Mouse (Mus musculus): ENCODE measurements around the gene Bmf. TPM values are rescaled to one million over a fixed set of nuclear protein-coding genes. Genes with fewer than 3 reads are reported as not detected.

The Bmf gene
- polyA plus RNA-seq (2016; fragmentation: Nextera tagmentation; extraction: Ambion mirVana): 2.1 and 4.1 TPM in 2 replicates

DNA sequence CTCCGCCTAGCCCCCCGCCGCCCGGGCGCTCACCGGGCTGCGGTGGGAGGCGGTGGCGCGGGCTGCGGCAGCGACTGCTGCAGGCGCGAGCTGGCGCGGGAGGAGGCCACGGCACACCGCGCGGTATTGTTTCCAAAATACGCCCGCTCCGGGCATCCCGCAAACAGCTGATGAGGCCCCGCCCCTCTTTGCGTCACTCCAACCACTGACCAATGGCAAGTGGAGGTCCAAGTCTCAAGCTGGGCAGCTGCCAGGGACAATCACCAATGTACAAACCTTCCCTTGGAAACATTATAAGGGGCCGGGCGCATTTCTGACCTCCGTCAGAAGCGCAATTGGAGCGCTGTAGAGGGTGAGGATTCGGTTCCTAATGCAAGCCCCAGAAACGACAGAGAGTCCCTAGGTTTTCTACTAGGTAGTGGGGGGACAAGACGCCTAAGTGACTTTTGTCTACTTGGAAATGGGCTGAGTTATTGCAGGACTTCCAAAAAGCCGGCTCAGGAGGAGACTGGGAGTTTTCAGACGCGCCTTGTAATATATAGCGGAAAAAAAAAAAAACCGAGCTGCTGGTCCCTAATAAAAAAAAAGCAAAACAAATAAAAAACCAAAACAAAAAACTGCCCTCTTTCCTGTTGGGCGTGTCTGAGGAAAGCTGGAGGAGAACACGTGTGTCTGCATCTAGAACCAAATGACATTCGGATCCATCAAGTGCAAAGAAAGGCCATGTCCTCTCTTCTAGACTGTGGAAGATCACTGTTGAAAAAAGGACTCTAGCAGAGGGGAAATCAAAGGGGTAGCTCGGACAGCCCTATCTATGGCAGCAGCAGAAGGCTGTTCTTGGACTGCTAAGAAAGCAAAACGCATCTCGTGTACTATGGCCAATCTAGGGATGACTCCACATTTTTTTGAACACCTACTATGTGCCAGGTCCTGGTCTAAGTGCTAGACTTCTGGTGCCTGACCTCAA, at the start of gene Bmf:
Bmf (minus strand) TSS at position 181 of the 967 bp plus-strand sequence.
- Histone ChIP-seq H3K9ac (replicated peaks) (peak within 1 kb of the TSS; percentile 83), H3K27ac (replicated peaks) (0 out of 2 replicates have a peak within 1 kb of the TSS, but pooled peaks have one; percentile 20), H3K9me3 (no peaks in the 10 kb centered on the region), H3K36me3 (no peaks in the 10 kb centered on the region), H3K4me3 (peak within 1 kb of the TSS; percentile 83), H3K4me2 (replicated peaks) (peak within 1 kb of the TSS; percentile 94), H3K27me3 (peaks cover 34% of the 10 kb centered on the region), H3K4me1 (peaks cover 50% of the 10 kb centered on the region)
- 2% methylated on average over 45 of the region's 45 CpGs for WGBS
- peak; percentile 91 for ATAC-seq (ENCODE audit: low FRiP score, low read depth)

DNA sequence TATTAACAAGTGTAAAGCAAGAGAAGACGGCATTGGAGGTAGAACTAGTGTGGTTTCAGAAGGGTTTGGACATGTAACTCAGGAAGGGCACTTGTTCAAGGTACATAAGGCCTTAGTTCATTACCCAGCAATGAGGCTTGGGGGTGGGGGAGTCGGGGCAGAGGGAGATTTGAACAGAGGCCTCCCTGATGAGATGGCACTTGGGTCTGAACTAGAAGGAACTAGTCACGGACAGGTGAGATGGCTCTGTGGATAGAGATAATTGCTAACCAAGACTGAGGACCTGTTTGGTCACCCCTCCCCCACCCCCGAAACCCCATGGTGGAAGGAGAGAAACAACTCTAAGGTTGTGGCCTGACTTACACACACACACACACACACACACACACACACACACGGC, 49.6 kb upstream of the Bmf start:
- 37% methylated on average over 4 of the region's 5 CpGs for WGBS
- Histone ChIP-seq H3K4me2 (replicated peaks) (peak overlapping the region; percentile 77), H3K4me1 (peaks cover 25% of the 10 kb centered on the region), H3K27me3 (no peaks in the 10 kb centered on the region), H3K4me3 (peak overlapping the region; percentile 71), H3K9ac (replicated peaks) (peak overlapping the region; percentile 76), H3K36me3 (peaks cover 36% of the 10 kb centered on the region), H3K9me3 (no peaks in the 10 kb centered on the region), H3K27ac (replicated peaks) (no peak overlapping the region)
- ATAC-seq (ENCODE audit: low FRiP score, low read depth): no peak

DNA sequence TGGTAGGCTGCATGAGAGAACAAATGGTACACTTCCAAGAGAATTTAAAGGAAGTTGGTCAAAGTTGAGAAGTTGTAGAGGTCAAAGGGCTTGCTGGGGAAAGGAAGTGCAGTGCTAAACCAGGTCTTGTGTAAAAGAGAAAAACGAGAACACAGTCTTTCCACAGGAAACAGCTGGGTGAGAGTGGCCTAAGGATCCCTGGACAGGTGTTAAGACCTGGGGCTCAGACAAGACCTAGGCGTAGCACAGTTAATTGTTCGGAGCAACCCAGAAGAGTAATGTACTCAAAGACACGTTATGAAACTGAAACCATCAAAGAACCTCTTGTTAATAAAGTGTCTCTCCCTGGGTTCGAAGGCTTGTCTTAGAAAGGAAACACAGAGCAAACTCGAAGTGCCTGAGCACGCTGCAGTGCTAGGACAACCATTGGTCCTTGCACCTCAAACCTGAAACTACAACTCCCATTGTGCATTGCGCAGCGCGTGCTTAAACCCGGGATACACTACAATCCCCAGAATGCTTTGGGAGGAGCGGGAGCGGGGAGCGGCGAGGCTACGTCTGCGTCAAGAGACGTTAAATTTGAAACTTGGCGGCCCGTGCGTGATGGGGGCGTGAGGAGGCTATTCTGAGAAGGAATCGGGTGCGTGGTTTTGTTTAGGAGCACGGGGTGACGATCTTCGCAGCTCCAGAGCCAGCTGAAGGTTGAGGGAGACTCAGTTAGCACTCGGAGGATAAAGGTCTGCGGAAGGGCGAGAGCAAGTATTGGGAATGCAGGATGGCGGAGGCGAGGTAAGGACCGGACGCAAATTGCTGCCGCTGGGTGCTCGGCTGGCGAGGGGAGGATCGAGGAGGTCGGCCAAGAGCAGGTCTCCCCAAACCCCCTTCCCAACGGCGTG, 48.4 kb upstream of the Bmf start, which contains the start of gene Bub1b:
Bub1b (plus strand) TSS at position 539 of the 896 bp plus-strand sequence.
- peaks cover 25% of the 10 kb centered on the region for H3K4me1 ChIP-seq
- H3K27me3 ChIP-seq: no peaks in the 10 kb centered on the region
- H3K9ac ChIP-seq (replicated peaks): peak within 1 kb of the TSS; percentile 76
- H3K4me3 ChIP-seq: peak within 1 kb of the TSS; percentile 71
- H3K4me2 ChIP-seq (replicated peaks): peak within 1 kb of the TSS; percentile 77
- no peak within 1 kb of the TSS for H3K27ac ChIP-seq (replicated peaks)
- WGBS: 6% methylated on average over 41 of the region's 41 CpGs
- no peaks in the 10 kb centered on the region for H3K9me3 ChIP-seq
- peaks cover 24% of the 10 kb centered on the region for H3K36me3 ChIP-seq
- ATAC-seq (ENCODE audit: low FRiP score, low read depth): peak; percentile 99

DNA sequence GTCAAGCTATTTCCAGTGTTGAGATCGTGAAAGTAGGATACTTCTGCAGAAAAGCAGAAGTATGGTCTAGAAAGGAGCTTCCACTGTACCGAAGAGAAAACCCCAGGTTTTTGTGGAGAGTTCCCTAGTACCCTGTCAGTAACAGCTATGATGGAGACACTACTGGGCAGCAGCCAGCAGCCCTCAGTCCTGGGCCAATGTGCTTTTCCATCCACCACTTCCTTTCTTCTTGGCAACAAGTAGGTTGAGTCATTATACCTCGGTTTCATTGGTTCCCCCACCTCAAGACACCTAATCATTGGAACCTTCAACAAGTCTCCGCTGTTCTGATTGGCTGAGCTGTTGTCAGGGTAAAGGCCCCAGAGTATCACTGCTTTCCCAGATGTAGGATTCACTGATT, 41.6 kb upstream of the Bmf start:
- Histone ChIP-seq H3K4me2 (replicated peaks) (no peak overlapping the region), H3K27me3 (no peaks in the 10 kb centered on the region), H3K36me3 (no peaks in the 10 kb centered on the region), H3K27ac (replicated peaks) (no peak overlapping the region), H3K4me1 (no peaks in the 10 kb centered on the region), H3K9me3 (no peaks in the 10 kb centered on the region), H3K4me3 (no peak overlapping the region), H3K9ac (replicated peaks) (no peak overlapping the region)
- WGBS: 90% methylated on average over 4 of the region's 4 CpGs
- no peak for ATAC-seq (ENCODE audit: low FRiP score, low read depth)

DNA sequence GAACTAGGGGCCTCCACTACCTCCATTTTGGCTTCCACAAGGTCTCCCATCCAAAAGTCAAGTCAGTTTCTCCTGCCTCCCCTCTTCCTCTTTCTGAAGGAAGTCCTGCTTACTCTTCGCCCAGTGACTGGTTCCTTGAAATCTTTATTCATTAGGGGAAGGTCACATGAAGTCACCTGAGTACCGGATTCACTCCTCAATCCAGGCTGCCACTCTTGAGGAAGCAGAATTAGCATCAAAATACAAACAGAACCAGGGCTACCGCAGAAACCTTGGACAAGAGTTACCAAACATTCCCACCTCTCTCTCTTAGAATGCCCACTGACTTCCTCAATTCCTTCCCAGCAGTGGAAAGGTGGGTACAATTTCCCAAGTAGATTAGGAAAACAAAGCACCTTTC, 38.2 kb upstream of the Bmf start:
- no peaks in the 10 kb centered on the region for H3K27me3 ChIP-seq
- no peaks in the 10 kb centered on the region for H3K9me3 ChIP-seq
- no peak overlapping the region for H3K27ac ChIP-seq (replicated peaks)
- 65% methylated on average over 3 of the region's 3 CpGs for WGBS
- H3K9ac ChIP-seq (replicated peaks): no peak overlapping the region
- no peak for ATAC-seq (ENCODE audit: low FRiP score, low read depth)
- no peaks in the 10 kb centered on the region for H3K4me1 ChIP-seq
- no peak overlapping the region for H3K4me2 ChIP-seq (replicated peaks)
- no peak overlapping the region for H3K4me3 ChIP-seq
- H3K36me3 ChIP-seq: no peaks in the 10 kb centered on the region

DNA sequence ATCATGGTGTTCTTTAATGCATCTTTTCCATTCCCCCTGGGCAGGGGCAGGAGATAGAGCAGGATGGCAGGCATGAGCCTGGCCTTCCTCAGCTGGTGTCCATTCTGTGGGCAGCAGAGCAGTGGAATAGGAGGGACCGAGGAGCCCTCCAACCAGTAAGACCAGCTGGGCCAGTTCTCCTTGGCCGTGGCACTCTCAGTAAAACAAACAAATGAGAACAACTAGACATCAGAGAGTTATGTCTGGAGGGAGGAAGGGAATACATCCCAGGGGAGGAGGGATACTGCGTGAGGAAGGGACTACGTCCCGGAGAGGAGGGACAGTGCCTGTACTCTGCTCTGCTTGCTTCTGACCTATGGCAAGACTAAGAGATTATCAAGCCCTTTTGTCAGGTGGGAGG, 36.5 kb upstream of the Bmf start:
- Histone ChIP-seq H3K9ac (replicated peaks) (no peak overlapping the region), H3K9me3 (no peaks in the 10 kb centered on the region), H3K27me3 (no peaks in the 10 kb centered on the region), H3K27ac (replicated peaks) (no peak overlapping the region), H3K4me1 (no peaks in the 10 kb centered on the region), H3K4me2 (replicated peaks) (no peak overlapping the region), H3K36me3 (no peaks in the 10 kb centered on the region), H3K4me3 (no peak overlapping the region)
- no peak for ATAC-seq (ENCODE audit: low FRiP score, low read depth)
- WGBS: 80% methylated on average over 5 of the region's 5 CpGs

DNA sequence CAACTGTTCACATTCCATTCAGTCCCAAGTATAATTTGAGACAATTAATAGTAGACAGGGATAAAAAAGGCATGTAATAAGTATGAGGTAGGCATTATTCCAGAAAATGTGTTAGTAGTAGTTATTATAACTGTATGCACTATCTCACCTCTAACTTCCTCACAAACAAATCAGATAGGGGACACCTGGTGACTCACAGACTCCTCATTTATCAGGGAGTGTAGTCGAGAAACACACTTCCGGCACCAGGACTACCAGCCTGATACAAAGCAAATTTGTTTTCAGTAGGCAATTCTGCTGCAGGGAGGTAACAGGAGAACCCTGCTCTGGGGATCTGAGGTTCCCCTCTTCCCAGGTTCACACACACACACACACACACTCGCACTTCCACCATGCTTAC, 23.6 kb upstream of the Bmf start:
- no peaks in the 10 kb centered on the region for H3K27me3 ChIP-seq
- no peak for ATAC-seq (ENCODE audit: low FRiP score, low read depth)
- H3K9me3 ChIP-seq: no peaks in the 10 kb centered on the region
- no peak overlapping the region for H3K4me3 ChIP-seq
- H3K4me2 ChIP-seq (replicated peaks): no peak overlapping the region
- no peak overlapping the region for H3K27ac ChIP-seq (replicated peaks)
- H3K36me3 ChIP-seq: no peaks in the 10 kb centered on the region
- no peaks in the 10 kb centered on the region for H3K4me1 ChIP-seq
- no peak overlapping the region for H3K9ac ChIP-seq (replicated peaks)
- 83% methylated on average over 3 of the region's 3 CpGs for WGBS

DNA sequence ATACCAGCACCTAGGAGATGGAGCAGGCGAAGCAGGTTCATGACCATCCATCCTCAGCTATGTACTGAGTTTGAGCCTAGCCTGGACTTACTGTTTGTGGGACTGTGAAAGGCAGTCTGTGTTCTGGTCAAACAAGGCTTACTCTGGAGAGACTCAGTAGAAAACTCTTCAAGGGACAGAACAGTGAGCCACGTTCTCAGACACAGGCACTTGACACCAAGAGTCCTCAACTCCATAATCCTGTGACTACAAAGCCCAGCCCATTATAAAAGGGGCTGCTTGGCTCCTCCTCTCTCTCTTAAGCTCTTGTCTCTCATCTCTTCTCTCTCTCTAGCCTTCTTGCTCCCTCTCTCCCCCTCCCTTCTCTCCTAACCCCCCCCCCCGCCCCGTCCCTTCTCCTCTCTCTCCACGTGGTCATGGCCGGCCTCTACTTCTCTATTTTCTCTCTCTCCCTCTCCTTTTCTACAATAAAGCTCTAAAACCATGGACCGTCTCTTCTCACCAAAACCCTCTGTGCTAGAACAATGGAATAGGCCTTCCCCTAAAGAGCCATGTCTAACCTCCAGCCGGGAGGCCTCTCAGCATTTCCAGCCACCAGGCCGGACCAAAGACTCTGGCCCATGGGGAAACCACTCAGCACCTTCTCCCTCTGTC, 22.8 kb upstream of the Bmf start:
- ATAC-seq (ENCODE audit: low FRiP score, low read depth): no peak
- Histone ChIP-seq H3K27ac (replicated peaks) (no peak overlapping the region), H3K4me3 (no peak overlapping the region), H3K9ac (replicated peaks) (no peak overlapping the region), H3K4me1 (no peaks in the 10 kb centered on the region), H3K9me3 (no peaks in the 10 kb centered on the region), H3K4me2 (replicated peaks) (no peak overlapping the region), H3K27me3 (no peaks in the 10 kb centered on the region), H3K36me3 (no peaks in the 10 kb centered on the region)
- WGBS: 53% methylated on average over 9 of the region's 9 CpGs

DNA sequence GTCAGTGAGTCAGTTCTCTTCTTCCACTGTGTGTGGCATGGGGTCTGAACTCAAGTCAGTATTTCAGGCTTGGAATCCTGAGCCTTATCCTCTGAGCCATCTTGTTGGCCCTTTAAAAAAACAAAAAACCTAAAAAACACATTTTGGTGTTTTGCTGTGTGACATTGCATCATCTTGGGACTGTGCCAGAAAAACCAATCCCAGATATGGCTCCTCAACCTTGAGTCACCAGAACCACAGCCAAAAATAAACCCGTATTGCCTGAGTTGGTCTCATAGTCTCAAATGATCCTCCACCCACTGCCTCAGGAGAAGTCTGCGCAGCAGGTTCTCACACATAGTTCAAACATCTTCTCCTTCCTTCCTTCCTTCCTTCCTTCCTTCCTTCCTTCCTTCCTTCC, 21.5 kb upstream of the Bmf start:
- no peak overlapping the region for H3K4me2 ChIP-seq (replicated peaks)
- H3K9me3 ChIP-seq: no peaks in the 10 kb centered on the region
- no peak for ATAC-seq (ENCODE audit: low FRiP score, low read depth)
- no peaks in the 10 kb centered on the region for H3K27me3 ChIP-seq
- no peak overlapping the region for H3K4me3 ChIP-seq
- H3K36me3 ChIP-seq: no peaks in the 10 kb centered on the region
- no peaks in the 10 kb centered on the region for H3K4me1 ChIP-seq
- H3K27ac ChIP-seq (replicated peaks): no peak overlapping the region
- 95% methylated on average over 2 of the region's 2 CpGs for WGBS
- no peak overlapping the region for H3K9ac ChIP-seq (replicated peaks)

DNA sequence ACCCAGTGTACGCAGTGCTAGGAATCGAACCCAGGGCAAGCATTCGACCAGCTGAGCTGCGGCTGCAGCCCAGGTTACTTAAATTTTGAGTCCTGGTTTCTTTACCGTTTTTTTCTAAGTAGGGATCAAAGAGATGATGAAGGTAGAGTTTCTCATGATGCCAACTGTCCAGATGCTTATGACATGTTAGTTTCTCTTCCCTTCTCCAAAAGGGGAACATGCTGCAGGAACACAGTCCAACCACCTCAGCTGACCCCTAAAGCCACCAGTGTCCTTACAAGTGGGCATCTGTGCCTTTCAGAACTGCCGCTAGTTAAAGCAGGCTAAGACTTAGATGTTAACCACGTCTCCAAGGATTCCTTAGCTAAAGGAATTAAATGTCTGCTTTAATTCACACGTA, 17.7 kb upstream of the Bmf start:
- no peaks in the 10 kb centered on the region for H3K4me1 ChIP-seq
- no peaks in the 10 kb centered on the region for H3K27me3 ChIP-seq
- H3K4me2 ChIP-seq (replicated peaks): no peak overlapping the region
- no peaks in the 10 kb centered on the region for H3K9me3 ChIP-seq
- no peak overlapping the region for H3K9ac ChIP-seq (replicated peaks)
- WGBS: 88% methylated on average over 8 of the region's 8 CpGs
- no peak for ATAC-seq (ENCODE audit: low FRiP score, low read depth)
- H3K27ac ChIP-seq (replicated peaks): no peak overlapping the region
- no peak overlapping the region for H3K4me3 ChIP-seq
- H3K36me3 ChIP-seq: no peaks in the 10 kb centered on the region

DNA sequence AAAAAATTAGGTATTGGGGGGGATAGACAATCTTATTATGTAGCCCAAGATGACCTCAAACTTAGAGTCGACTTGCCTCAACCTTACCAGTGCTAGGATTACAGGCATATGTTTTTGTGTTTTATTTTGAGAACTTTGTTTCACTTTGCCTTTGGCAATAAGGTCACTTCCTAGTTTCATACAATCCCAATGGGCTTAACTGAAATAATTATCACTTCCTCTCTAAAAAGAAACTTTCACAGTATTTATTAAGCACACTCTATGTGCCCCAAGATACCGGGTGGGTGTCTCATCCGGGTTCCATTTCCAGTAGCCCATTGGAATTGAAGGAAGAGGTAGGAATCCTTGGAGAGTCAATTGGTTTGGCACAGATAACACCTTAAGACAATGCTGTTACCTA, 12.9 kb upstream of the Bmf start:
- Histone ChIP-seq H3K9me3 (no peaks in the 10 kb centered on the region), H3K9ac (replicated peaks) (no peak overlapping the region), H3K36me3 (no peaks in the 10 kb centered on the region), H3K4me1 (no peaks in the 10 kb centered on the region), H3K4me3 (no peak overlapping the region), H3K4me2 (replicated peaks) (no peak overlapping the region), H3K27me3 (no peaks in the 10 kb centered on the region), H3K27ac (replicated peaks) (no peak overlapping the region)
- ATAC-seq (ENCODE audit: low FRiP score, low read depth): no peak
- WGBS: 91% methylated on average over 3 of the region's 3 CpGs

Measured in midbrain, embryonic 12.5 days (tissue).